In the genomic region with DNA sequence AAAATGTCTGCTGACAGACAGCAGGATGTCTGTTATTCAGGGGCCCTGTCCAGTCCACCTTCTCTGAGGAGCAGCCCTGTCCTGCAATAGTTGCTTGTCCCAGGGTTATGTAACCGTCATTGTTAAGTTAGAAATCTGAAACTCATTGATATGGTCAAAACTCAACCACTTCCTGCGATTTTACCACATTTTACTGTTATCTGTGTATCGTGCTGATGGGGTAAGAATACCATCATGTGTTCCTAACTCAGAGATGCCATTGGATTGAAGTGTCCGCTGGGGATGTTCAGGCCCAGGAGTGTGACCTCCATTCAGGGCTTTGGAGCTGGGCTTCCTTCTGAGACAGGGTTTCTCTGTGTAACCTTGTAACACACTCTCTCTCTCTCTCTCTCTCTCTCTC, we compare ENCODE assay signal across 31 mouse cellular contexts. TPM values are rescaled to one million over a fixed set of nuclear protein-coding genes. Genes with fewer than 3 reads are reported as not detected.
A peak's percentile ranks its signal among the peaks of the same experiment; 100 is the strongest.
DNase-seq lines count a peak whose midpoint lies in the region; ATAC-seq lines count a peak whose summit lies in the region.
"Had no signal": no experiment of that assay in that cellular context is flagged by ENCODE, and none has a peak within 500 bp of the region (broad histone marks: within the 10 kb centered on the region; RNA-seq: fewer than 3 reads in every experiment).

No protein-coding gene starts in this region.

- H3K27me3 ChIP-seq in kidney, embryonic 14.5 days (ENCODE audit: control insufficient read depth, insufficient read depth, low read length) = no peaks in the 10 kb centered on the region
- no peaks in the 10 kb centered on the region for H3K27me3 ChIP-seq in forebrain, embryonic 13.5 days
- H3K27me3 ChIP-seq: CH12.LX; embryonic facial prominence, embryonic 12.5 days; embryonic facial prominence, embryonic 15.5 days; forebrain, embryonic 15.5 days; intestine, embryonic 15.5 days had no signal

- H3K4me2 ChIP-seq in kidney, embryonic 14.5 days (replicated peaks; ENCODE audit: low read depth, low read length) = no peak overlapping the region
- H3K4me2 ChIP-seq in forebrain, embryonic 13.5 days = no peak overlapping the region
- H3K4me2 ChIP-seq: embryonic facial prominence, embryonic 12.5 days; embryonic facial prominence, embryonic 15.5 days; forebrain, embryonic 15.5 days; heart, embryonic 13.5 days; hindbrain, embryonic 14.5 days; intestine, embryonic 15.5 days had no signal

- H3K4me1 ChIP-seq in kidney, embryonic 14.5 days (ENCODE audit: control insufficient read depth, insufficient read depth, low read length) = no peaks in the 10 kb centered on the region
- H3K4me1 ChIP-seq in forebrain, embryonic 13.5 days = no peaks in the 10 kb centered on the region
- H3K4me1 ChIP-seq: embryonic facial prominence, embryonic 15.5 days; forebrain, embryonic 15.5 days; heart, embryonic 10.5 days; heart, embryonic 13.5 days; intestine, embryonic 15.5 days had no signal

- no peak overlapping the region for H3K27ac ChIP-seq in kidney, embryonic 14.5 days (ENCODE audit: low read depth, low read length)
- no peak overlapping the region for H3K27ac ChIP-seq in forebrain, embryonic 13.5 days
- H3K27ac ChIP-seq: embryonic facial prominence, embryonic 12.5 days; embryonic facial prominence, embryonic 15.5 days; forebrain, embryonic 15.5 days; heart, adult 2 months; heart, embryonic 10.5 days; heart, embryonic 13.5 days; hindbrain, embryonic 14.5 days; hindbrain, postnatal 0 days; intestine, embryonic 15.5 days had no signal

- no peak overlapping the region for H3K4me3 ChIP-seq in kidney, embryonic 14.5 days (ENCODE audit: low read length)
- H3K4me3 ChIP-seq in forebrain, embryonic 13.5 days = no peak overlapping the region
- H3K4me3 ChIP-seq: embryonic facial prominence, embryonic 12.5 days; embryonic facial prominence, embryonic 15.5 days; forebrain, embryonic 15.5 days; heart, adult 2 months; heart, embryonic 10.5 days; heart, embryonic 13.5 days; intestine, embryonic 15.5 days had no signal

- H3K36me3 ChIP-seq in kidney, embryonic 14.5 days (ENCODE audit: control insufficient read depth, insufficient read depth, low read length) = no peaks in the 10 kb centered on the region
- no peaks in the 10 kb centered on the region for H3K36me3 ChIP-seq in forebrain, embryonic 13.5 days (ENCODE audit: poor library complexity, severe bottlenecking)
- H3K36me3 ChIP-seq: embryonic facial prominence, embryonic 12.5 days; embryonic facial prominence, embryonic 15.5 days; forebrain, embryonic 15.5 days; heart, embryonic 10.5 days; heart, embryonic 13.5 days; intestine, embryonic 15.5 days had no signal

- H3K9me3 ChIP-seq in kidney, embryonic 14.5 days (ENCODE audit: control insufficient read depth, low read length) = no peaks in the 10 kb centered on the region
- no peaks in the 10 kb centered on the region for H3K9me3 ChIP-seq in forebrain, embryonic 13.5 days (replicated peaks)
- H3K9me3 ChIP-seq: embryonic facial prominence, embryonic 12.5 days; embryonic facial prominence, embryonic 15.5 days; forebrain, embryonic 15.5 days; heart, embryonic 10.5 days; heart, embryonic 13.5 days; intestine, embryonic 15.5 days had no signal

- H3K9ac ChIP-seq in kidney, embryonic 14.5 days (ENCODE audit: low read depth, low read length) = no peak overlapping the region
- H3K9ac ChIP-seq in forebrain, embryonic 13.5 days = no peak overlapping the region
- H3K9ac ChIP-seq: embryonic facial prominence, embryonic 12.5 days; embryonic facial prominence, embryonic 15.5 days; forebrain, embryonic 15.5 days; heart, embryonic 13.5 days; hindbrain, embryonic 14.5 days; intestine, embryonic 15.5 days had no signal

- peak; percentile 86 for DNase-seq in 416B (ENCODE audit: low read depth)
- no peak for DNase-seq in urinary bladder, postnatal 10 days (ENCODE audit: low spot score)
- DNase-seq in kidney, adult 11 months = no peak
- DNase-seq: adrenal gland, adult 8-10 months; adrenal gland, postnatal 25 days; B cell, adult 2 months; cerebellum, adult 18-20 months; cerebellum, adult 9-10 months; cerebellum, postnatal 14 days; gastrocnemius, postnatal 25 days; heart, adult 2 months; heart, postnatal 14 days; heart, postnatal 4 days had no signal

- 89% methylated on average over 4 of the region's 4 CpGs for WGBS in kidney, embryonic 14.5 days
- 91% methylated on average over 4 of the region's 4 CpGs for WGBS in forebrain, embryonic 13.5 days

- ATAC-seq in CD4-positive, CD25-positive, alpha-beta regulatory T cell, adult 4 months = peak; percentile 57
- peak; percentile 38 for ATAC-seq in common myeloid progenitor, adult 5-6 weeks (replicated peaks; ENCODE audit: low read depth, poor library complexity, severe bottlenecking)
- peak; percentile 67 for ATAC-seq in inflammation-experienced regulatory T-cells, adult 6 months
- no peak for ATAC-seq in kidney, embryonic 14.5 days (ENCODE audit: low FRiP score, low TSS enrichment)
- ATAC-seq in forebrain, embryonic 13.5 days = no peak
- ATAC-seq: forebrain, embryonic 15.5 days; hindbrain, postnatal 0 days; intestine, embryonic 15.5 days had no signal

RNA-seq across cellular contexts. Expression of a gene that starts 24.9 kb away (rescaled TPM):
- 100 to 1,000 TPM; 449 to 774 TPM for polyA plus RNA-seq in CD4-positive, CD25-positive, alpha-beta regulatory T cell, adult 4 months (2017; shearing (Covaris generic))
- 12.4 and 18.4 TPM in 2 replicates for total RNA-seq in common myeloid progenitor, adult 5-6 weeks (2017)
- polyA plus RNA-seq in inflammation-experienced regulatory T-cells, adult 6 months (2017; shearing (Covaris generic)) = 100 to 1,000 TPM; 493 to 517 (median 499) TPM
- polyA plus RNA-seq in kidney, embryonic 14.5 days (2014; fragmentation: Nextera tagmentation; extraction: Ambion mirVana) = 1.1 and 1.3 TPM in 2 replicates
- polyA plus RNA-seq in forebrain, embryonic 13.5 days (2015; fragmentation: Nextera tagmentation; extraction: Ambion mirVana) = 0.34 and 0.37 TPM in 2 replicates

RNA-seq across cellular contexts. Expression of a gene that starts 26.6 kb away (rescaled TPM):
- 100 to 1,000 TPM; 107 to 179 TPM for polyA plus RNA-seq in CD4-positive, CD25-positive, alpha-beta regulatory T cell, adult 4 months (2017; shearing (Covaris generic))
- total RNA-seq in common myeloid progenitor, adult 5-6 weeks (2017) = 35.5 and 47.4 TPM in 2 replicates
- 100 to 1,000 TPM in 2 of 3 experiments, 10 to 100 TPM in 1; 83.7 to 113 (median 112) TPM for polyA plus RNA-seq in inflammation-experienced regulatory T-cells, adult 6 months (2017; shearing (Covaris generic))
- 104 and 144 TPM in 2 replicates for polyA plus RNA-seq in kidney, embryonic 14.5 days (2014; fragmentation: Nextera tagmentation; extraction: Ambion mirVana)
- polyA plus RNA-seq in forebrain, embryonic 13.5 days (2015; fragmentation: Nextera tagmentation; extraction: Ambion mirVana) = 57.8 and 63.6 TPM in 2 replicates

RNA-seq across cellular contexts. Expression of a gene that starts 39.3 kb away (rescaled TPM):
- polyA plus RNA-seq in CD4-positive, CD25-positive, alpha-beta regulatory T cell, adult 4 months (2017; shearing (Covaris generic)) = 10 to 100 TPM; 11.8 to 14.3 TPM
- total RNA-seq in common myeloid progenitor, adult 5-6 weeks (2017) = 23.1 and 32.5 TPM in 2 replicates
- polyA plus RNA-seq in inflammation-experienced regulatory T-cells, adult 6 months (2017; shearing (Covaris generic)) = 10 to 100 TPM; 13.7 to 16.1 (median 15.1) TPM
- polyA plus RNA-seq in kidney, embryonic 14.5 days (2014; fragmentation: Nextera tagmentation; extraction: Ambion mirVana) = 28.8 and 36.5 TPM in 2 replicates
- polyA plus RNA-seq in forebrain, embryonic 13.5 days (2015; fragmentation: Nextera tagmentation; extraction: Ambion mirVana) = 37.5 and 38.7 TPM in 2 replicates

RNA-seq across cellular contexts. Expression of a gene that starts 51.0 kb away (rescaled TPM):
- 100 to 1,000 TPM in 1 of 2 experiments, 10 to 100 TPM in 1; 96.6 to 109 TPM for polyA plus RNA-seq in CD4-positive, CD25-positive, alpha-beta regulatory T cell, adult 4 months (2017; shearing (Covaris generic))
- 147 and 170 TPM in 2 replicates for total RNA-seq in common myeloid progenitor, adult 5-6 weeks (2017)
- 10 to 100 TPM; 73.1 to 90.7 (median 74.3) TPM for polyA plus RNA-seq in inflammation-experienced regulatory T-cells, adult 6 months (2017; shearing (Covaris generic))
- polyA plus RNA-seq in kidney, embryonic 14.5 days (2014; fragmentation: Nextera tagmentation; extraction: Ambion mirVana) = 253 and 294 TPM in 2 replicates
- polyA plus RNA-seq in forebrain, embryonic 13.5 days (2015; fragmentation: Nextera tagmentation; extraction: Ambion mirVana) = 329 and 347 TPM in 2 replicates

RNA-seq across cellular contexts. Expression of a gene that starts 51.1 kb away (rescaled TPM):
- polyA plus RNA-seq in CD4-positive, CD25-positive, alpha-beta regulatory T cell, adult 4 months (2017; shearing (Covaris generic)) = 1 to 10 TPM in 1 of 2 experiments, not detected in 1; 3.0 TPM
- total RNA-seq in common myeloid progenitor, adult 5-6 weeks (2017) = not detected in 2 replicates
- polyA plus RNA-seq in inflammation-experienced regulatory T-cells, adult 6 months (2017; shearing (Covaris generic)) = 10 to 100 TPM in 1 of 3 experiments, 1 to 10 TPM in 1, not detected in 1; 3.6 to 10.0 TPM
- polyA plus RNA-seq in kidney, embryonic 14.5 days (2014; fragmentation: Nextera tagmentation; extraction: Ambion mirVana) = 1.2 and 1.8 TPM in 2 replicates
- polyA plus RNA-seq in forebrain, embryonic 13.5 days (2015; fragmentation: Nextera tagmentation; extraction: Ambion mirVana) = 2.3 TPM in 1 of 2 replicates, not detected in the other
- total RNA-seq: hindbrain, postnatal 0 days had no signal
- polyA plus RNA-seq: brain, embryonic 14.5 days; forebrain, embryonic 11.5 days; gonadal fat pad, adult 2 months; heart, adult 2 months; heart, embryonic 13.5 days; hindbrain, embryonic 11.5 days had no signal

Comparison
In these comparisons a context has a peak if more than half of its experiments do, and no peak if none do; other contexts are left out.
1. ATAC-seq: peak in CD4-positive, CD25-positive, alpha-beta regulatory T cell, adult 4 months (single experiment), common myeloid progenitor, adult 5-6 weeks (single experiment) and inflammation-experienced regulatory T-cells, adult 6 months (single experiment); none in kidney, embryonic 14.5 days (single experiment) and forebrain, embryonic 13.5 days (single experiment).
2. RNA of a gene that starts 24.9 kb away (polyA plus RNA-seq): 449 to 774 TPM in CD4-positive, CD25-positive, alpha-beta regulatory T cell, adult 4 months and 493 to 517 TPM in inflammation-experienced regulatory T-cells, adult 6 months; 1.1 to 1.3 TPM in kidney, embryonic 14.5 days and 0.34 to 0.37 TPM in forebrain, embryonic 13.5 days; every median in the first group is over 100 times any median in the second.